Mouse (Mus musculus) adrenal gland, postnatal 4 days (tissue): ENCODE results near the gene Srsf6. TPM values are rescaled to one million over a fixed set of nuclear protein-coding genes. Genes with fewer than 3 reads are reported as not detected.

ENCODE experiments used
- DNase-seq, 2 experiments: peaks; one replicate each; pipeline ENCODE4 v3.0.0; 2021 to 2022; ENCODE audit warnings: low spot score in 2 of 2, mixed read lengths in 2 of 2
- total RNA-seq, 2 experiments: library from RNA; stranded (reverse); gene quantifications; 2 replicates each; pipeline ENCODE4 v1.2.3; 2021

Srsf6 gene
- total RNA-seq, 2 experiments from 2014 or later: 244 to 280 TPM

DNA sequence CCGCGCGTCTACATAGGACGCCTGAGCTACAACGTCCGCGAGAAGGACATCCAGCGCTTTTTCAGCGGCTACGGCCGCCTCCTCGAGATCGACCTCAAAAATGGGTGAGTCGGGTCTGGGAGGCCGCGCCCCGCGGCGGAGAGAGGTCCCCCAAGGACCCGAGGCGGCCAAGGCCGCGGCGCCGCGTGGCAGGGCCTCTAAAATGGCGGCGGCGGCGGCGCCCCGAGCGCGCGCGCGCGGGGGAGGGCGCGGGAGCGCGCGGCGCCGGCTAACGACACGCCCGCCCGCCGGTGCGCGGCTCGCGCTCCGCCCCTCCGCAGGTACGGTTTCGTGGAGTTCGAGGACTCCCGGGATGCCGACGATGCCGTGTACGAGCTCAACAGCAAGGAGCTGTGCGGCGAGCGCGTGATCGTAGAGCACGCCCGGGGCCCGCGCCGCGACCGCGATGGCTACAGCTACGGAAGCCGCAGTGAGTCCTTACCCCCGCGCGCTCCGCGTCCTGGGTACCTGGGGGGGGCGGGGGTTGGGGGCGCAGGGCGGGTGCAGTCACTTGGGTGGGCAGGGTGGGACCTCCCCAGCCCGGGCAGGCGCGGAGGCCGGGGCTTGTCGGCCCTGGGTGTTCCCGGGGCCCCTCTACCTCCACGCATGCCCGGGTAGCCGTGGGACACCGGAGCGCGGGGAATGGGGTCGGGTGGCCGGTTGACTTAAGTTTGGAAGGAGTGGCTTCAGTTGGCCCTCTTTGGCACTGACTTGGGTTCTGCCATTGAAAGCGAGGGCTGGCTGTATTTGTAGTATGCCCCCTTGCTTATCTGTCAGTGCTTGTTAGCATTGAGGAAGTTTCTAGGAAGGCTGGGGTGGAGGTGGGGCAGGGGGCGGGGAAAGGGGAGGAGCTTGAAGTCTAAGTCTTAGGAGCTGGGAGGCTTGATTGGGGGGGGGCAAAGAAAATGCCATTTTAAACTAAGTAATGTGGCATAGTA lies 634 bp downstream of the Srsf6 start:
- DNase-seq: peak; percentile 40

- DNase-seq: no peak
These were observed 1.4 kb downstream of the Srsf6 start for GRCm38 (mm10) chr2:162932706-162933105.

DNA sequence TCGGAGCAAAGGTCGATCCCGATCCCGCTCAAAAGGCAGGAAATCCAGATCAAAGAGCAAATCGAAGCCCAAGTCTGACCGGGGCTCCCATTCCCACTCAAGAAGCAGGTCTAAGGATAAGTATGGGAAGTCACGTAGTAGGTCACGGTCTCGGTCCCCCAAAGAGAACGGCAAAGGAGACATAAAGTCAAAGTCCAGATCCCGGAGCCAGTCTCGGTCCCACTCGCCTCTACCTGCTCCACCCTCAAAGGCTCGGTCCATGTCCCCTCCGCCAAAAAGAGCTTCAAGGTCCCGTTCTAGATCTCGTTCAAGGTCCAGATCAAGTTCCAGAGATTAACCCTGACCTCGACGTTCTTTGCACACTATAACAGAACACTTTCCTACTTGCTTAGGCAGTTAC lies 3.1 kb downstream of the Srsf6 start:
- no peak for DNase-seq

DNA sequence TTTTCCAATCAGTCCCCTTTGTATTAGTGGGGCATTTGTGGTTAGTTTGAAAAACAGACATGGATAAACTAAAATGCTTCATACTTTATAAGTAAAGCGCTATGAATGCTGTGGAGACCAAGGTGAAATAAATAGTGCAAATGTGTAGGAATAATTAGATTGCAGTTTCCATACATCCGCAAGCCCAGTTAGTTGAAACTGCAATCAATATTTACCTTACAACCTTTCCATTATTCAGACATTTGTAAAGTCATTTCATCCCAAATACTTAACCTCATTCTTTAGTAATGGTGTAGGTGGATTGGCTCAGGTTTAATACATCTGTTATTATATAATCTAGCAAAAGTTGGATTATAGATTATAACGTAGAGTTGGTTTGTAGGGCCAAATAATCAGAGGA lies 4.4 kb downstream of the Srsf6 start:
- no peak for DNase-seq

DNA sequence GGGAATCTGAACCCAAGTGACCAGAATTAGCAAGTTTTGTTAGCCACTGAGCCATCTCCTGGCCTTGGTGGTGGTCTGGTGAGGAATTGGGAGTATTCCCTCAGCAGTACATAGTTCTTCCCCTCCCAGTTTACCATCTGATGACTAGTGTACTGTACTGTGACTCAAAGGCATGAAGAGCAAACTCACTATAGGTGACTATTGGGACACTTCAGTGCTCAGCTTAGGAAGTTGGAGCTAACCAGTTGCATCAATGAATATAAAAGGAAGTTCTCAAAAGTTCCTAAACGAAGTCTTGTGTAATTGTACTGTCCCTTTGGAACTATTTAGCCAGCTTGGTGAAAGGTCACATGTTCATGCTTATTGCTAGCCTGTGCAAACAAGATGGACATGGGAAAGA lies 8.2 kb downstream of the Srsf6 start:
- DNase-seq: no peak

- DNase-seq: peak in 1 of 2 experiments; percentile 24
These were observed 12.0 kb downstream of the Srsf6 start, which contains the start of gene L3mbtl1 for GRCm38 (mm10) chr2:162943148-162943846. Gene L3mbtl1, plus strand, starts transcription at chr2:162943472.

- DNase-seq: no peak
These were observed 12.6 kb downstream of the Srsf6 start for GRCm38 (mm10) chr2:162943931-162944330.

DNA sequence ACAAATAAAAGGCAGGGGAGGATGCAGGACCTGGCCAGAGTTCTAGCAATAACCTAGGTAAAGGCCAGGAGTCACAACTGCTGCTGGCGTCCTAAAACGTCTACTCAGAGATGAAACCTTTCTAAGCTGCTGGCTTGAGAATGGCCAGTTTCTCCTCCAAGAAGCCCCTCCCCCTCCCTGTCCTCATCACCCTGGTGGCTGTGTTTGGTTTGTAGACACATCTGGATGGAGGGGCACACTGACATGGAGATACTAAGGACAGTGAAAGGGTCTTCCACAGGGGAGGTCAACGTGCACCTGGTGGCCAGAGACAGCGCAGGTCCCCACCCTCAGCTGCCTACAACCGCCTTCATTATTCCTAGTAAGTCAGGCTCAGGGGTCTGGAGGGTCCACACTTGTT lies 15.6 kb downstream of the Srsf6 start:
- no peak for DNase-seq

DNA sequence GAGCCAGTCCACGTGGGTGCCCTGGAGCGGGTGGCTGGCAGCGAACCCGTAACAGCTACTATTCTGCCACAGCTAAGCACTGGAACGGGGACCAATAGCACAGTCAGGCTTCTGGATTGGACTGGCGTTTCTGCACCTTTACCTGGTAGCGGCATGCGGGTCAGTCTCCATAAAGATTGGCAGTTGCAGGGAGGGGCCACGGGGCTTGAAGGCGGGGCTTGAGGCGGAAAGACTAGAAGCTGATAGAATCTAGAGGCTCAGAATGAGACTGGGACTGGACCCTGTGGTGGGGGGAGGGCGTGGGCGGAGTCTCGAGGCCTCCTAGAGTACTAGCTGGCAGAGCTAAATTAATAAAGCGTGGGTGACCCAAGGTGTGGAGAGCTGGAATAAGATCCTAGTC lies 16.4 kb downstream of the Srsf6 start:
- DNase-seq: no peak

GRCm38 (mm10) chr2:162948221-162948620 lies 16.9 kb downstream of the Srsf6 start:
- no peak for DNase-seq

DNA sequence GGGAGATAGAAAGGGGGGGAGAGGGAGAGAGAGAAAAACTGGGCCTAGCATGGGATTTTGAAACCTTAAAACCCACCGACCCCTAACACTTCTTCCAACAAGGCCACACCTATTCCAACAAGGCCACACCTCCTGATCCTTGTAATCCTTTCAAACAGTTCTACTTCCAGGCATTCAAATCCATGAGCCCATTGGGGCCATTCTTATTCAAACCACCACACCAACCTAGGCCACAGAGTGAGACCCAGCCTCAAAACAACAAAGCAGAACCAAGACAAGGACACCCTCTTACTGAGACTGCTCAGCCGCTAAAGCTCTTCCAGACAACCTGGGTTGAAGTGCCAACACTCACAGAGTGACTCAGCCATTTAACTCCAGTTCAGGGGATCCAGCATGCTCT lies 19.4 kb downstream of the Srsf6 start:
- DNase-seq: no peak

DNA sequence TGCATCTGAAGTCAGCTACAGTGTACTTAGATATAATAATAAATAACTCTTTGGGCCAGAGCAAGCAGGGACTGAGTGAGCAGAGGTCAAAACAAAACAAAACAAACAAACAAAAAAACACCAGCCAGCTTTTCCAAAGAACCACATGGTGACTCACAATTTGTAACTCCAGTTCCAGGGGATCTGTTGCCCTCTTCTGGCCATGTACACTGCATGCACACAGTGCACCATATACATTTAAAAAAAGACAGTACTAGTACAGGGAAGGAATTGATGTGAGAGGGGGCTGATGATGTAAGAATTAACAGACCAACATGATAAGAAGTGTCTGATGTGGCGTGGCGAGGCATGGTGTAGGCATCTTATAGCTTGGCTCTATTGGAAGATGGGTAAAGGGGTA lies 25.5 kb downstream of the Srsf6 start:
- DNase-seq: no peak

- DNase-seq: no peak
These were observed 30.0 kb downstream of the Srsf6 start for GRCm38 (mm10) chr2:162961321-162961720.

GRCm38 (mm10) chr2:162966734-162967133 lies 35.4 kb downstream of the Srsf6 start:
- no peak for DNase-seq

- no peak for DNase-seq
These were observed 37.0 kb downstream of the Srsf6 start for GRCm38 (mm10) chr2:162968357-162968756.

- no peak for DNase-seq
These were observed 37.8 kb downstream of the Srsf6 start for GRCm38 (mm10) chr2:162969101-162969500.

DNA sequence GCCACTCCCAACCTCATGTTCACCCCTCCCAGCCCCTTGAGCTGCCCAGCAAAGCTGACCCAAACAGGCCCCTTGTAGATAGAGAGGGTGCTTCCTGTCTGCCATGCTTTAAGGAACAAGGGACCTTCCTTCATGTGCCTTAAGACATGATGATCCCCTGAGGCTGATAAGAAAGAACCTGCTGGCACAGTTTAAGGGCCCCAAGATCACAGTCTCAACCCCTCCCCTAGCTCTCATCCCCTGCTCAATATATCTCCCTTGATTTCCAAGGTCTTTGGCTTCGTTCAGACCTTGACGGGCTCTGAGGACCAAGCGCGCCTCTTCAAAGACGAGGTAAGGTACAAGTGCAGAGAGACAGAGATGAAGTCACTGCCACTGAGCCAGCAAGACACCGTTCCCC lies 39.6 kb downstream of the Srsf6 start:
- DNase-seq: no peak

DNA sequence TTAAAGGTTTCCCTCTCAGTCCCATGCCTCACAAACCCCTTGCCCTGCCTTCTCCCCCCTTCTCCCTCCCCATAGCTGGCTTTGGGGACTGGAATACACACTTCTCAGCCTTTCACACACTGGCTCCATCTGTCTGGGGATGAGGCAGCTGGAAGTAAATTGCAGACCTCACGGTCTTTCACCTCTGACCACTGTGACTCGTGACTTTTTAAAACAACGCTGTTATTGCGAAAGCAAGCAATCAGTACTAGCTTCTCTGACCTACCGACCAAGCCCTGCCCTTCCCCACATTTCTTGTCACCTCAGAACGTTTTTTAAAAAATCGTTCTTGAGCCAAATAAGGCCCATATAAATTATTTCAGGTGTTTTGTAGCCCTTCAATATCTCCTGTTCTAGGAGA lies 41.4 kb downstream of the Srsf6 start:
- DNase-seq: no peak

DNA sequence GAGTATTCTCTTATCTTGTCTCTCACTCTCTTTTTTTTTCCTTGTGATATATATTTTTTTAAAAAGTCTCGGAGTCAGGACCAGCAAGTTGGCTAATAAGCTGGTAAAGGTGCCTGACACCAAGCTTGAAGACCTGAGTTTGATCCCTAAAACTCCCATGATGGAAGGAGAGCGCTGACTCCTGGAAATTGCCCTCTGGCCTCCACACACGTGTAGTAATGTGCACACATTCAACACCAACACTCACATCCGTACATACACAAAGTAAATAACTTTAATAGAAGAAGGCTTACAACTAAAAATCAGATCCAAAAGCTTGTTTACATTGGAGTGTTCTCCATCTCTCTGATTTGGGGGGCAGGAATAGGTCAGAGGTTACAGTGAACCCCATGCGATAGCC lies 41.9 kb downstream of the Srsf6 start:
- DNase-seq: no peak

DNA sequence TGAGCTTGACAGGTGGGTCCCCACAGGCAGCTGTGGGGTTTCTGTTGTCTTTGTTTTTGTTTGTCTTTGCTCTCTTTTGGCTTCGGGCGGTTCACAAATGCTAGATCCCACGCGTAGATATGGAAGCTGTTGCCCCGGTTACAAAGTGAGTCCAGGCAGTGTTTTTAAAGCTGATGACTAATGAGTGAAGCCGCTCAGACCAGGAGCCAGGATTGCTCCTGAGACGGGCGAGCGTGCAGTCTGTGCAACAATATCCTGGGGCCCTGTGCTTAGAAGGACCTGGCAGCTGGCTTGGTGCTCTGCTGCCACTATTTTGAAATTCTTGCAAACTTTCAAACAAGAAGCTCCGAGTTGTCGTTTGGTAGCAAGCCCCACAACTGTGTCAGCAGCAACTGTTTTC lies 42.3 kb downstream of the Srsf6 start:
- DNase-seq: no peak

- DNase-seq: no peak
These were observed 43.9 kb downstream of the Srsf6 start for GRCm38 (mm10) chr2:162975157-162975775.

DNA sequence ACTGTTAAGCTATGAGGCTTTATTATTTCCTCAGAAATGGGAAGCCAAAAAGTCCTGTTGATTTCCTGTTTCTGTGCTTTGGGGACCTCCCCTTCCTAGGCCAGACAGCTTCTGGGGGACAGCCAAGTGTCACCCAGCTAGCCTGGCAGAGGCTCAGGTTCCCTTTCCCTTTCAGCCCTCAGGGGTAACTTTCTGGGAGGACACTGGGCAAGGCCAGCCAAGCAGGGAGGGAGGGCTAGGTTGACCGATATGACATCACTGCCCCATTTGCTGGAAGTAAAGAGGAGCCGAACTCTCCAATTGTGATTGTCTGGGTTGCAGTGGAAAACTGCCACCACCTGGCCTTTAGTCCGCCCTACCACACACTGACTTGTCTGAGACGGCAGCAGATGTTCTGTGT lies 44.7 kb downstream of the Srsf6 start:
- DNase-seq: no peak
